Mouse (Mus musculus): ENCODE results near the gene Gm38392. TPM values are rescaled to one million over a fixed set of nuclear protein-coding genes. Genes with fewer than 3 reads are reported as not detected.
"Not testable (repeated sequence)": the region's sequence is repeated elsewhere in the genome, so short reads cannot be mapped to it uniquely, and the experiment has no call there.

Gene Gm38392
- total and polyA plus RNA-seq, 2 experiments from 2014 or later, result 0.21 TPM; not detected in 1

GRCm38 (mm10) chr3:88268991-88269390 is 18.0 kb downstream of the Gm38392 start:
- no peak for TF ChIP-seq CTCF (IDR thresholded peaks at IDR 0.05)
- no peak overlapping the region for H3K27ac ChIP-seq (ENCODE audit: low read depth, low read length)
- H3K4me2 ChIP-seq (ENCODE audit: low read depth, low read length, poor library complexity, severe bottlenecking), result no peak overlapping the region
- no peaks in the 10 kb centered on the region for H3K36me3 ChIP-seq (ENCODE audit: insufficient read depth, low read length)
- no peak overlapping the region for H3K4me3 ChIP-seq (ENCODE audit: low read depth, low read length)
- no peak for DNase-seq (ENCODE audit: low spot score)
- no peak for ATAC-seq (ENCODE audit: low FRiP score)
- no peaks in the 10 kb centered on the region for H3K9me3 ChIP-seq (ENCODE audit: low read length)
- 87% methylated on average over 5 of the region's 5 CpGs for WGBS
- H3K27me3 ChIP-seq (ENCODE audit: insufficient read depth, low read length), result no peaks in the 10 kb centered on the region
- H3K4me1 ChIP-seq (ENCODE audit: insufficient read depth, low read length), result no peaks in the 10 kb centered on the region
- no peak overlapping the region for H3K9ac ChIP-seq (replicated peaks; ENCODE audit: low read length, poor library complexity, severe bottlenecking)

DNA sequence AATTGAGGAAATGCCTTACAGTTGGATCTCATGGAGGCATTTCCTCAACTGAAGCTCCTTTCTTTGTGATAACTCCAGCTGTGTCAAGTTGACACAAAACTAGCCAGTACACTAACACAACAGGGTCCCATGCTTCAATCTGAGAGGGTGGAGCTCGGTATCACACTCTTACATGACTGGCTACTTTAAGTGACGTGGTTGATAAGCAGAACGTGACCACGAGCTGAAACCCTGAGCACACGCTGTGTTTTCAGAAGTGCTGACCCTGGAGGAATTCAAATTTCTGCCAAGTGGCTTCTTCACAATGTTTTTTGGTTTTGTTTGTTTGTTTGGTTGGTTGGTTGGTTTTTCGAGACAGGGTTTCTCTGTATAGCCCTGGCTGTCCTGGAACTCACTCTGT is 19.0 kb downstream of the Gm38392 start:
- not testable (repeated sequence) for H3K27ac ChIP-seq (ENCODE audit: low read depth, low read length); DNase-seq (ENCODE audit: low spot score); H3K4me3 ChIP-seq (ENCODE audit: low read depth, low read length); H3K27me3 ChIP-seq (ENCODE audit: insufficient read depth, low read length); ATAC-seq (ENCODE audit: low FRiP score); H3K9me3 ChIP-seq (ENCODE audit: low read length); H3K9ac ChIP-seq (replicated peaks; ENCODE audit: low read length, poor library complexity, severe bottlenecking); H3K36me3 ChIP-seq (ENCODE audit: insufficient read depth, low read length); H3K4me1 ChIP-seq (ENCODE audit: insufficient read depth, low read length); H3K4me2 ChIP-seq (ENCODE audit: low read depth, low read length, poor library complexity, severe bottlenecking)
- 79% methylated on average over 6 of the region's 6 CpGs for WGBS

- Histone ChIP-seq H3K4me1 (ENCODE audit: insufficient read depth, low read length) (no peaks in the 10 kb centered on the region), H3K9ac (replicated peaks; ENCODE audit: low read length, poor library complexity, severe bottlenecking) (no peak overlapping the region), H3K4me3 (ENCODE audit: low read depth, low read length) (no peak overlapping the region), H3K4me2 (ENCODE audit: low read depth, low read length, poor library complexity, severe bottlenecking) (no peak overlapping the region), H3K36me3 (ENCODE audit: insufficient read depth, low read length) (no peaks in the 10 kb centered on the region), H3K27me3 (ENCODE audit: insufficient read depth, low read length) (no peaks in the 10 kb centered on the region), H3K9me3 (ENCODE audit: low read length) (no peaks in the 10 kb centered on the region), H3K27ac (ENCODE audit: low read depth, low read length) (no peak overlapping the region)
- TF ChIP-seq CTCF (IDR thresholded peaks at IDR 0.05), result no peak
- ATAC-seq (ENCODE audit: low FRiP score), result no peak
- WGBS, result 80% methylated on average over 3 of the region's 3 CpGs
- DNase-seq (ENCODE audit: low spot score), result no peak
Measured at GRCm38 (mm10) chr3:88262346-88262745, 24.7 kb downstream of the Gm38392 start.

GRCm38 (mm10) chr3:88256382-88256781 is 30.6 kb downstream of the Gm38392 start:
- no peak overlapping the region for H3K9ac ChIP-seq (replicated peaks; ENCODE audit: low read length, poor library complexity, severe bottlenecking)
- 75% methylated on average over 7 of the region's 7 CpGs for WGBS
- no peaks in the 10 kb centered on the region for H3K9me3 ChIP-seq (ENCODE audit: low read length)
- no peak overlapping the region for H3K4me3 ChIP-seq (ENCODE audit: low read depth, low read length)
- peaks cover 24% of the 10 kb centered on the region for H3K27me3 ChIP-seq (ENCODE audit: insufficient read depth, low read length)
- no peak for TF ChIP-seq CTCF (IDR thresholded peaks at IDR 0.05)
- DNase-seq (ENCODE audit: low spot score) (no peak), ATAC-seq (ENCODE audit: low FRiP score) (no peak)
- H3K36me3 ChIP-seq (ENCODE audit: insufficient read depth, low read length), result no peaks in the 10 kb centered on the region
- H3K4me1 ChIP-seq (ENCODE audit: insufficient read depth, low read length), result no peaks in the 10 kb centered on the region
- H3K27ac ChIP-seq (ENCODE audit: low read depth, low read length), result no peak overlapping the region
- H3K4me2 ChIP-seq (ENCODE audit: low read depth, low read length, poor library complexity, severe bottlenecking), result no peak overlapping the region

- H3K4me3 ChIP-seq (ENCODE audit: low read depth, low read length), result no peak overlapping the region
- no peak for DNase-seq (ENCODE audit: low spot score)
- H3K9ac ChIP-seq (replicated peaks; ENCODE audit: low read length, poor library complexity, severe bottlenecking), result no peak overlapping the region
- no peak for TF ChIP-seq CTCF (IDR thresholded peaks at IDR 0.05)
- no peaks in the 10 kb centered on the region for H3K4me1 ChIP-seq (ENCODE audit: insufficient read depth, low read length)
- no peaks in the 10 kb centered on the region for H3K9me3 ChIP-seq (ENCODE audit: low read length)
- H3K27ac ChIP-seq (ENCODE audit: low read depth, low read length), result no peak overlapping the region
- H3K27me3 ChIP-seq (ENCODE audit: insufficient read depth, low read length), result peaks cover 24% of the 10 kb centered on the region
- WGBS, result 82% methylated on average over 6 of the region's 6 CpGs
- H3K36me3 ChIP-seq (ENCODE audit: insufficient read depth, low read length), result no peaks in the 10 kb centered on the region
- no peak for ATAC-seq (ENCODE audit: low FRiP score)
- no peak overlapping the region for H3K4me2 ChIP-seq (ENCODE audit: low read depth, low read length, poor library complexity, severe bottlenecking)
Measured at GRCm38 (mm10) chr3:88255950-88256349, 31.1 kb downstream of the Gm38392 start.

DNA sequence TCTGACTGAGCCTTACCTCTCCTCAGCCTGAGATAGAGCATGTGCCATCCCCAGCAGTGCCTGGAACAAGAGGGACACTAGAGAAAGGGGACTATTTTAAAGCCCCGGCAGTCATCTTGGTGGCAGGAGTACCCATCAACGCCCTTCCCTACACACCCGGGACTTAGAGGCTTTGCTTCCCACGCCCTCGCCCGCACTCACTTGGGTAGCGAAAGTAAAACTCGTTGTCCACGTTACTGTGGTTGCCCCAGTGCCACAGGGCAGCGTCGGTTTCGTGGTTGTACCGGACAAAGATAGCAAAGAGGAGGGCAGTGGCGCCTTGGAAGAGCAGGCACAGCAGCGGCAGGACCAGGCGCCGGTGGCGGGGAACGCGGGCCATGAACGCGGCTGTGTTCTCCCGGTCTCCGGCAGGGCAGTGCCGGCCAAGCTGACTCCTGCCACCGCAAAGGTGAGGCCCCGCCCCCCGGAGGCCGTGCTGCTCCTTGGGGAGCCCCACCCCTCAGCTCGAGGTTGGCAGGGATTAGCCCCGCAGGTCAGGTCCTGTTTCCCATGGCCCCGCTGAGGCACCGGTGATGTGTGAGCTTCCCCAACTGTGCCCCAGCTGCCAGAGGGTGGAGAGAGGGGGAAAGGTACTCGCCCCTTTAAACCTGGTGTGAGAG is 32.6 kb downstream of the Gm38392 start, which contains the start of gene Rhbg:
TSS of gene Rhbg (minus strand) at position 442 of the 659 bp plus-strand sequence.
- H3K4me3 ChIP-seq (ENCODE audit: low read depth, low read length), result peak within 1 kb of the TSS; percentile 24
- no peak within 1 kb of the TSS for H3K27ac ChIP-seq (ENCODE audit: low read depth, low read length)
- no peaks in the 10 kb centered on the region for H3K9me3 ChIP-seq (ENCODE audit: low read length)
- DNase-seq (ENCODE audit: low spot score) (no peak), ATAC-seq (ENCODE audit: low FRiP score) (no peak)
- H3K4me2 ChIP-seq (ENCODE audit: low read depth, low read length, poor library complexity, severe bottlenecking), result peak within 1 kb of the TSS; percentile 48
- H3K4me1 ChIP-seq (ENCODE audit: insufficient read depth, low read length), result no peaks in the 10 kb centered on the region
- peaks cover 24% of the 10 kb centered on the region for H3K27me3 ChIP-seq (ENCODE audit: insufficient read depth, low read length)
- 3% methylated on average over 34 of the region's 34 CpGs for WGBS
- peak within 1 kb of the TSS; percentile 44; the same call in 1 of the 2 replicates for H3K9ac ChIP-seq (replicated peaks; ENCODE audit: low read length, poor library complexity, severe bottlenecking)
- no peak for TF ChIP-seq CTCF (IDR thresholded peaks at IDR 0.05)
- H3K36me3 ChIP-seq (ENCODE audit: insufficient read depth, low read length), result no peaks in the 10 kb centered on the region

Data from midbrain, postnatal 0 days (tissue).